Mouse (Mus musculus): ENCODE measurements around the gene Cplx2.

Cplx2 gene

DNA sequence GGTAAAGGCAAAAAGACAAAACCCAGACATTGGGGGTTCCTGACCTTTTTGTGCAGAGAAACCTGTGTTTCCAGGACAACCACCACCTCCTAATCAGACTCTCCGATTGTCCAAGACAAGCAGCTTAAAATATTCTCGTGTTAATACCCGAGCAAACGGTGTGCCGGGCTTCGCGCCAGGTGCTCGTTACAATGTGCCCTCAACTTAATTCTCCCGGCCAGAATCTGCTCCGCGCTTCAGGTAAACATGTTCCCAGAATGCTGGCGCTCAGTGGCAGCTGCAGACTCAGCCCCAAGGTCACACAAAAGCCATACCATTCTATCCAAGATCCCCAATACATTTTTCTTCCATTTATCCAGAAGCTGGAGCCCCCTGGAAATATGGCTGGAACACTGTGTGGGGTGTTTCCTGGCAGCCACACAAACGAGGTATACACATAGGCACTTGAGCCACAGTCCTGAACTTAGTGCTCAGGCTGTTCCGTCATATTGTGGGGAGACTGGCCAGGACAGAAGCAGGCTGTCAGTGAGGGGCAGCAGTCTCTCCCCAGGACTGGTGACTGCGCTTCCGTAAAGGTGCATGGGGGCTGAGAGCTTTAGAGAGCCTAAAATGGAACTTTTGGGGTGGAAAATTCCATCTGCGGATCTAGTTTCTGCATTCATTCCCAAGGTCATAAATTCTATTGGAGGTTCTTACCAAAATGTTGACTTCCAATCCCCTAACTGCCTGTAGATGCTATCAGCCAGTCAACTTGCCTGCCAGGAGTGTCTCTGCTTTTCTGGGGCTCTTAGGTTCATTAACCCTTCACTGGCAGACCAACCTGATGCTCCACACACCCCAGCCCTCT, 32.3 kb downstream of the Cplx2 start:
- DNase-seq (ENCODE audit: low spot score in 2 of 2) = no peak

DNA sequence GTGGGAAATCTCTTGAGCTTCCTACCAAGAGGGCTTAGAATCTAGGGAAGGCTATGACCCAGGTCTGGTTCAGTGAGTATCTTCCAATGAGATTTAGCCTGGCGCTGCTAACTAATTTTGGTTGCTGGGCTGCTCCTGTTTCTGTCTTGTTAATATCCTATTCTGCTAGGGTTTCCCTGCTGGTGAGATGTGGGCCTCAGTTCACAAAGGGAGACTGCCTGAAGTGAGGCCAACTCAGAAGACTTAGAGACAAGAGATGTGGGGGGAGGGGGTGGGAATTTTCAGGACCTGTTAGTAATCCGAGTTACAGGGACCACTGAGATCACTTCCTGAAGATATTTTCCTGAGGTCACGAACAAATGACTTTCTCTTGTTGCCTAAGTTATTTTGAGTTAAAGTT, 33.1 kb downstream of the Cplx2 start:
- no peak for DNase-seq (ENCODE audit: low spot score in 2 of 2)

DNA sequence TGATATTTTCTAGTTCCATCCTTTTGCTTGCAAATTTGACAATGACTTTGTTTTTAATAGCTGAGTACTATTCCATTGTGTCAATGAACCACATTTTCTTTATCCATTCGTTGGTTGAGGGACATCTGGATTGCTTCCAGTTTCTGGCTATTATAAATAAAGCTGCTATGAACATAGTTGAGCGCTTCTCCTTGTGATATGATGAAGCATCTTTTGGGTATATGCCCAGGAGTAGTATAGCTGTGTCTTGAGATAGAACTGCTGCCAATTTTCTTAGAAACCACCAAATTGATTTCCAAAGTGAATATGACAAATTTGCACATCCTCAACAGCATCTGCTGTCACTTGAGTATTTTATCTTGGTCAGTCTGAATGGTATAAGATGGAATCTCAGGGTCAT, 34.7 kb downstream of the Cplx2 start:
- no peak for DNase-seq (ENCODE audit: low spot score in 2 of 2)

DNA sequence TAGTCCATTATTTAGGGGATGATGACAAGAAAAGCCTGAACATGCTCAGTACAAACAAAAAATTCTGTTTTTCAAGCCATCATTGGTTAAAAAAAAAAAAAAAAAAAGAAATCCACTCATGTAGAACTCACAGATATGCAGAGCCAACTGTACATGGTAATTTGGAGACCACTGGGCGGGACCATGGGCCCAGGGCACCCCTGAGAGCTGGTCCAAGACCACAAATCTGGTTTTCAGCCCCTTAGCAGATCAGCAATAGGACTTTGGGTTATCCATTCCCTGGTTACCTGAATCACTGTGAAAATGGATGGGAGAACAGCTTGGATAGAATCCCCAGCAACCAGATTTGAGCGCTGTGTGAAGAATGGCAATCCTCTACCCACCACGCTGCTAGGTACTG, 40.5 kb downstream of the Cplx2 start:
- no peak for DNase-seq (ENCODE audit: low spot score in 2 of 2)

DNA sequence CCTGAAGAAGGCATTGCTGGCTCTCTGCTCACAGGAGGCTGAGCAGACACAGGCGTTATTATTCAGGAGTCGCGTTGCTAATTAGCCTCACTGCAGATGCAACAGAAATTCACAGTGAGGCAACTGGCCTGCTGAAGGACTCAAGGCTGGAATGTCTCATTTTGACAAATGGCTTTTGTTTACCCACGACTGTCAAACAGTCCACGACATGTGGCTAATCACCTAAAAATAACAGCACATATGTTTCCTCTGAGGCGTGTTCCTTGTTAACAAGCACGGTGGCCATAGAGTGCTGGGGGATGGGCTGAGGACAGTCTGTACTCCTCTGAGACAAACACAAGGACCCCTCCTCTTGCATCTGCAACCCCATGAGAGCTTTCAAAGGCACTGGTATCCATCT, 41.1 kb downstream of the Cplx2 start:
- DNase-seq (ENCODE audit: low spot score in 2 of 2) = no peak

DNA sequence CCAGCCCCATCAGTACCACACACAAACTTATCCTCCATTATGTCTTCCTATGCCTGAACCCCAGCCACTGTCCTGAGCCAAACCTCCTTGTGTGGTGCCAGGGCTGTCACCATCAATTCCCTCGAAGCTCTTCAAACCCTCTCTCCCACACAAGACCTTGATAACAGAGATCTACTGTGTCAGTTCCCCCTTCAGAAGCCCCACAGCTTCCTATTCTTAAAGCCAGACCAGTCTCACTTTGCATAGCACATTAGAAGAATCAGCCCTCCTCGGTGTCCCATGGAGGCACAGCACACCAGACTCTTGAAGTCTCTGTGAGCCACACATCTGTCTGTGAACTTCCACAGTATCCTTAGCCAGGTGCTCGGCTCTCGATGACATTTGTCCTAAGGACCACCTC, 41.6 kb downstream of the Cplx2 start:
- DNase-seq (ENCODE audit: low spot score in 2 of 2) = no peak

DNA sequence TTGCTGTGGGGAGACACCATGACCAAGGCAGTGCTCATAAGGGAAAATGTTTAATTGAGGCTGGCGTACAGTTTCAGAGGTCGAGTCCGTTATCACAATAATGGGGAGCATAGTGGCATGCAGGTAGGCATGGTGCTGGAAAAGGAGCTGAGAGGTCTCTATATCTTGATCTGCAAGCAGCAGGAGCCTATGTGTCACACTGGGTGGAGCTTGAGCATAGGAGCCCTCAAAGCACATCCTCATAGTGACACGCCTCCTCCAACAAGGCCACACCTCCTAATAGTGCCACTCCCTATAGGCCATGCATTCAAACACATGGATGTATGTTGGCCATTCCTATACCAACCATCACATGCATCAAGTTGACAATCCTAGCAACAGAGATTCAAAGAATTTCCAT, 43.9 kb downstream of the Cplx2 start:
- DNase-seq (ENCODE audit: low spot score in 2 of 2) = no peak

DNA sequence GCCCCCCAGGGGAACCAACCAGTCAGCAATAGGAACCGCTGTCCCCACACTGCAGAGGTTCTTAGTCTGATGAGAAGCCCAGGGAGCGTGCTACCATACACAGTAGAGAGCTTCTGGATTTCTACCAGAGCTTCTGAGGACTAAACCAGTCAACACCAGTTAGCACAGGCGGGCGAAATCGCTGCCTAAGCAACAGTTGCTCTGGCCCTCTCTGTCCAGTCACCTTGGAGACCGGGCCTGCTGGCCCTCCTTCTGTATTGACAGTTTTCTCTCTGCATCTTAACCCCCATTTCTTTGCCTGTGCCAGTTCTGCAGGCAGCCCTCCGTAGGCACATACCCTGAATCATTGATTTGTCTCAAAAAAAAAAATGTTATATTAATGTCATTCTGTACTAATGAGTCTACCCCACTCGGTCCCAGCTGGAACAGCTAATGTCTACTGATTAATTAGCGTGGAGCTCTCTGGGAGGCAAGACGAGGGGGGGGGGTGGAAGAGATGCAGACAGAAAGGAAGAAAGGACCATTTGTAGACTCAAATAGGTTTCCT, 47.7 kb downstream of the Cplx2 start:
- no peak for DNase-seq (ENCODE audit: low spot score in 2 of 2)

DNA sequence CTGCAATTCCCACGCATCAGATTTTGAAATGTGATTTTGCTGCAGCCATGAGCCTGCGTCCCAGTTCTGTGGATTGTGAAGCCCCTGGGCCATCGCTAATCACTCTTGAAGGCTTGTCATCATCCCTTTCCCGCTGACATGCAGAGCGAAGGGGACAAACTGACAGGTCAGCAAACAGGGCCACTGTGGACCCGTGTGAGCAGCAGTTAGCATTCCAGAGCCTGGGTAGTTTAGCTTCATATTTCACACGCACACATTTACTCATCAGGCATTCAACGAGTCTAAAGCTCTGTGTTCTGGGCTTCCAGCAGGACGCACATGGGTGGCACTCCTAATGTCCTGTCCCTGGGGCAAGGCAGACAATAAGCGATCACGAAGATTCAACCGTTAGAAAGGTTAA, 49.1 kb downstream of the Cplx2 start:
- DNase-seq (ENCODE audit: low spot score in 2 of 2) = no peak

DNA sequence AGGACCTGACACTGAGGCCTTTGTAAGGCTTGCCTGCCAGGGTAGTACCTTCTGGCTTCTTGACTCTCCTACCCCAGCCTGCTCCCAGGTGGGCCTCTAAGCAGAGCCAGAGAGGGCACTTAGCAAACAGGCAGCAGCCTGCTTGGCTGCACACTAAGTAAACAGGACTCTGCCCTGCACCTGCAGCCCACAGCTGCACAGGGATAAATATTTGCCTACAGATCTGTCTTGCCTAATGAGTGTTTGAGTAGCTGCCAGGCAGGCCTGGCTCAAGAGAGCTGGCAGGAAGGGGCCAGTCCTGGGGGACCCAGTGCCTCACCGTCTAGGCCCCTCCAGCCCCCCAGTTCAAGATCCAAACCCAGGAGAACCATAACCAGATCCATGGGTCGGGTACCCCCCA, 54.1 kb downstream of the Cplx2 start:
- DNase-seq (ENCODE audit: low spot score in 2 of 2) = no peak

DNA sequence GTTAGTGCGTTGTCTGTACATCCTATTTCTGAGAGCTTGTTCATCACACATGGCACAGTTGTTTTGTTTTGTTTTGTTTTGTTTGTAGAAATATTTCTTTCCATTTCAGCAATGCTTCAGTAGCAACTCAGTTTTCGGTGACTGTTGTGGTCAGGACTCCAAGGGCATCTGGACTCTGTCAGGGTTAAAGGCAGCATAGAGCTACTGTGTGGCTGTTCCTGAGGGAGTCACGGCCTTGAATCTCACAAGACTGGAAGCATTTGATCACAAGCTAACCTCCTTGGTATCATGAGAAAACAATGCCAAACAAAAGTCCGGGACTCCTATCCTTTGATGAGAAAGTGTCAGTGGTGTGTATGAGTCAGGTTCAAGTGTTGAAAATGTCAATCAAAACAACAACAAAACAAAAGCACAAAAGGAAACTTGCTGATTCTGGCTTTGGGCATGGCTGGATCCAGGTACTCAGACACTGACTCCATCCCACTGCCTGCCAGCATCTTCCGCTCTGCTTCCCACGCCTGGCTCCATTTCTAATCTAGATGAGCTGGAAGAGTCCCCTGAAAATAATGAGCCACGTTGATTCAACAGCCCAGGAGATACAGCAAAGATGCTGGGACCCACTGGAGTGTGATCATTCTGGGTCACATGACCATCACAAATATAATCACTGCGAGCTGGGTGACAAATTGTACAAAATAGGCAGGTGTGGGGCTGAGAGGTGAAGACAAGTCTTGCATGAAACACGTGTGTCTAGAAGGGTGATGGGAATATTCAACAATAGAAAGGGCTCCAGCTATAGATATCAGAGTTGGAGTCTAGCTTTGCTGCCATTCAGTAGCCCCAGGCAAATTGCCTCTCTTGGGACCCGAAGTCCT, 55.9 kb downstream of the Cplx2 start:
- DNase-seq (ENCODE audit: low spot score in 2 of 2) = no peak

DNA sequence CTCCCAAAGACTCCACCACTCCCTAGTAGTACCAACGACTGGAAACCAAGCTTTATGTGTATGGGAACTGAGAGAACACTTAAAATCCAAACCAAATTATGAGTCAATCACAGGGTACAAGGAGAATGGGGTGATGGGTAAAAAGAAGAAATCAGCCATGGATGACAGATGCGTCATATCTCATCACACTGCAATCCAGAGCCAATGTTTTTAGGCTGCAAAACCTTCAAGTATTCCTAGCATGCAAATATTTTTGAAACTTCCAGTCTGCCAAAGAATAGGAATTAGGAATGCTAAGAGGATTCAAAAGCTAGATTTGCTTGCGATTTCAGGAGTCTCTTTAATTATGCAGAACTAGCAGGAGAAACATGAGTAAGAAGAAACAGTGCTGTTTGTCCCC, 57.6 kb downstream of the Cplx2 start:
- no peak for DNase-seq (ENCODE audit: low spot score in 2 of 2)

DNA sequence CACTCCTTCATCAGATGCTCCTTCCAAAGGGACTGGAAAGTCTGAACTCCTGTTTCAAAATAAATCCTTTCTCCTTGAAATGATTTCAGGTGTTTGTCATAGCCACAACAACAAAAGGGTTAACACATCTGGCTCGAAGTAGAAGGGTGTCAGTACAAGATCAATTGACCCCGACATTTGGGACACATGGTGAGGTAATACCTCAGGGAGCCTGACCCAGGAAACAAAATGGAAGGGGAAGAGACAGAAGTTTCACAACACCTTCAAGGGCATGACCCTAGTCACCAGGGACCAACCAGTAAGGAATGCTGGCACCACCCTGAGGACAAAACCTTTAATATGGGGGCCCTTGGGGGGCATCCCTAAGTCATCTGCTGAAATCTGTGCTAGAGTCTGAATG, 58.9 kb downstream of the Cplx2 start:
- no peak for DNase-seq (ENCODE audit: low spot score in 2 of 2)

DNA sequence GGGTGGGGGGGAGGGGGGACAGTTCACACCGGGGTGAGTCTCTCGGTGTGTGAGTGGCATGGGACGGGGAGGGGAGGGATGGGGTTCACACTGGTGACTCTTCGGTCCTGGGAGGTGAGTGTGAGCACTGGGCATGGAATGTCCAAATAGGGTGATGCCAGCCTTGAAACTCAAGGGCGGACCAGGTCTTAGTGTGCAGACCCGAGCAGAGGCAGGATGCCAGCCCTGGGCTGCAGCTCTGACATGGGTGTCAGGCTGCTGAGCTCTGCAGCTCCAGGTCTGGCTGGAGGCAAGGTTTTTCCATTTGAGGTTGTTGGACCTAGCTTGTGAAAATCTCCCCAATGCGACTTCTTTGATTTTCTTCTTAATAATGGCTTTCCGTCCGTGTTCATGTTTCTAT, 60.0 kb downstream of the Cplx2 start:
- no peak for DNase-seq (ENCODE audit: low spot score in 2 of 2)

Measured in frontal cortex, postnatal 36 days (tissue).